Mouse (Mus musculus) testis, adult 2 months (tissue): ENCODE data around the gene Dnah14. TPM values are rescaled to one million over a fixed set of nuclear protein-coding genes. Genes with fewer than 3 reads are reported as not detected.

Experiments
- H3K27ac ChIP-seq: fragments of 200-500 bp; 2 replicates; pipeline ENCODE4 v1.5.1; 2012; ENCODE audit warnings: low read depth, low read length; ENCODE audit not compliant: control insufficient read depth, insufficient read depth
- H3K27me3 ChIP-seq: fragments of 200-500 bp; 2 replicates; pipeline ENCODE4 v1.6.1; 2012; ENCODE audit warnings: mild to moderate bottlenecking, low read length, moderate library complexity; ENCODE audit not compliant: control insufficient read depth, insufficient read depth
- H3K36me3 ChIP-seq: fragments of 200-500 bp; 2 replicates; pipeline ENCODE4 v1.6.1; 2012; ENCODE audit warnings: mild to moderate bottlenecking, low read length; ENCODE audit not compliant: control insufficient read depth, insufficient read depth
- H3K4me1 ChIP-seq: fragments of 200-500 bp; 2 replicates; pipeline ENCODE4 v1.6.1; 2012; ENCODE audit warnings: low read length; ENCODE audit not compliant: control insufficient read depth, insufficient read depth
- H3K4me3 ChIP-seq: fragments of 200-500 bp; 2 replicates; pipeline ENCODE4 v1.5.1; 2012; ENCODE audit warnings: low read depth, mild to moderate bottlenecking, low read length, moderate library complexity, mixed read lengths; ENCODE audit not compliant: control insufficient read depth
- CTCF ChIP-seq: fragments of 200-500 bp; IDR thresholded peaks from 2 replicates; pipeline ENCODE4 v1.5.1; 2012; ENCODE audit warnings: low read depth, mild to moderate bottlenecking, inconsistent platforms, low read length, moderate library complexity; ENCODE audit not compliant: control insufficient read depth, insufficient read depth, insufficient replicate concordance
- POLR2A ChIP-seq: fragments of 200-500 bp; IDR thresholded peaks from 2 replicates; pipeline ENCODE4 v1.6.1; 2012; ENCODE audit warnings: low read depth, mild to moderate bottlenecking, inconsistent platforms, low read length, moderate library complexity; ENCODE audit not compliant: control insufficient read depth
- polyA plus RNA-seq: library from polyadenylated mRNA; depleted of rRNA; stranded (reverse); fragments of >200 nt; gene quantifications from 2 replicates; pipeline ENCODE4 v1.2.3, GENCODE M21; 2012

The Dnah14 gene
- polyA plus RNA-seq, 1 experiment = 59.2 TPM

GRCm38 (mm10) chr1:181560896-181561767 is 15.2 kb upstream of the Dnah14 start:
- no peaks in the 10 kb centered on the region for H3K36me3 ChIP-seq
- no peaks in the 10 kb centered on the region for H3K27me3 ChIP-seq
- H3K27ac ChIP-seq = no peak overlapping the region
- TF ChIP-seq CTCF = no peak
- no peak for TF ChIP-seq POLR2A
- H3K4me3 ChIP-seq = no peak overlapping the region
- no peaks in the 10 kb centered on the region for H3K4me1 ChIP-seq

- no peak for TF ChIP-seq POLR2A
- TF ChIP-seq CTCF = no peak
- H3K4me1 ChIP-seq = no peaks in the 10 kb centered on the region
- no peak overlapping the region for H3K4me3 ChIP-seq
- H3K27ac ChIP-seq = no peak overlapping the region
- H3K36me3 ChIP-seq = no peaks in the 10 kb centered on the region
- H3K27me3 ChIP-seq = no peaks in the 10 kb centered on the region
Measured at GRCm38 (mm10) chr1:181561768-181562444, 14.5 kb upstream of the Dnah14 start.

- peaks cover 2% of the 10 kb centered on the region for H3K4me1 ChIP-seq
- TF ChIP-seq CTCF (no peak), POLR2A (0 out of 2 replicates have a peak, but pooled peaks have one; percentile 1)
- no peaks in the 10 kb centered on the region for H3K27me3 ChIP-seq
- H3K36me3 ChIP-seq = no peaks in the 10 kb centered on the region
- no peak overlapping the region for H3K27ac ChIP-seq
- H3K4me3 ChIP-seq = peak overlapping the region; percentile 30
Measured at GRCm38 (mm10) chr1:181569447-181569846, 6.9 kb upstream of the Dnah14 start.

GRCm38 (mm10) chr1:181583152-181583551 is 6.8 kb downstream of the Dnah14 start:
- Histone ChIP-seq H3K27me3 (no peaks in the 10 kb centered on the region), H3K36me3 (peaks cover 1% of the 10 kb centered on the region; the same call in 1 of the 2 replicates), H3K27ac (no peak overlapping the region), H3K4me1 (no peaks in the 10 kb centered on the region), H3K4me3 (no peak overlapping the region)
- TF ChIP-seq POLR2A (no peak), CTCF (no peak)

GRCm38 (mm10) chr1:181589116-181589515 is 12.8 kb downstream of the Dnah14 start:
- Histone ChIP-seq H3K27ac (no peak overlapping the region), H3K4me1 (no peaks in the 10 kb centered on the region), H3K27me3 (no peaks in the 10 kb centered on the region), H3K4me3 (no peak overlapping the region), H3K36me3 (no peaks in the 10 kb centered on the region; the same call in 1 of the 2 replicates)
- no peak for TF ChIP-seq POLR2A
- no peak for TF ChIP-seq CTCF

GRCm38 (mm10) chr1:181599376-181599775 is 23.0 kb downstream of the Dnah14 start:
- Histone ChIP-seq H3K27me3 (no peaks in the 10 kb centered on the region), H3K36me3 (no peaks in the 10 kb centered on the region), H3K27ac (no peak overlapping the region), H3K4me3 (no peak overlapping the region), H3K4me1 (no peaks in the 10 kb centered on the region)
- TF ChIP-seq POLR2A = no peak
- TF ChIP-seq CTCF = no peak

GRCm38 (mm10) chr1:181611118-181611517 is 34.8 kb downstream of the Dnah14 start:
- Histone ChIP-seq H3K27ac (no peak overlapping the region), H3K36me3 (no peaks in the 10 kb centered on the region; the same call in 1 of the 2 replicates), H3K27me3 (no peaks in the 10 kb centered on the region), H3K4me3 (no peak overlapping the region), H3K4me1 (no peaks in the 10 kb centered on the region)
- TF ChIP-seq POLR2A (no peak), CTCF (no peak)
